Mouse (Mus musculus) lung, postnatal 0 days (tissue): ENCODE measurements around the gene Anks6.

Experiments used
- CTCF ChIP-seq: IDR thresholded peaks from 2 replicates; pipeline ENCODE4 v1.5.1; 2016; ENCODE audit warnings: antibody characterized with exemption, mild to moderate bottlenecking
- EP300 ChIP-seq: IDR thresholded peaks from 2 replicates; pipeline ENCODE4 v1.6.1; 2016; ENCODE audit warnings: antibody characterized with exemption, mild to moderate bottlenecking, control low read depth

- TF ChIP-seq EP300, result no peak
- TF ChIP-seq CTCF, result no peak
Observed at GRCm38 (mm10) chr4:47051905-47052304, 5.3 kb downstream of the Anks6 start.
